ENCODE assay signal across 16 mouse cellular contexts in genomic region chr2:92658293-92659150, GRCm38 (mm10). TPM values are rescaled to one million over a fixed set of nuclear protein-coding genes. Genes with fewer than 3 reads are reported as not detected.
"Had no signal": no experiment of that assay in that cellular context is flagged by ENCODE, and none has a peak within 500 bp of the region (broad histone marks: within the 10 kb centered on the region; RNA-seq: fewer than 3 reads in every experiment).

No protein-coding gene starts in this region.

- H3K36me3 ChIP-seq: kidney, embryonic 15.5 days; limb, embryonic 10.5 days; liver, embryonic 15.5 days; neural tube, embryonic 12.5 days; stomach, embryonic 15.5 days had no signal

- DNase-seq: kidney, adult 2 months; kidney, postnatal 14 days; lung, adult 2 months; right cerebral cortex, postnatal 4 days; spleen, adult 18-20 months; thymus, adult 2 months; thymus, postnatal 25 days had no signal

- ATAC-seq: lung, postnatal 0 days had no signal

- H3K4me1 ChIP-seq: limb, embryonic 10.5 days; liver, embryonic 15.5 days; megakaryocyte, embryonic 14.5 days; neural tube, embryonic 12.5 days; stomach, embryonic 15.5 days had no signal

- H3K9me3 ChIP-seq: kidney, embryonic 15.5 days; liver, embryonic 15.5 days; neural tube, embryonic 12.5 days; stomach, embryonic 15.5 days had no signal

- H3K4me3 ChIP-seq: kidney, embryonic 15.5 days; limb, embryonic 10.5 days; liver, embryonic 15.5 days; megakaryocyte, embryonic 14.5 days; neural tube, embryonic 12.5 days; stomach, embryonic 15.5 days had no signal

- H3K4me2 ChIP-seq: kidney, embryonic 15.5 days; liver, embryonic 11.5 days; liver, embryonic 15.5 days; neural tube, embryonic 12.5 days; stomach, embryonic 15.5 days had no signal

- H3K27me3 ChIP-seq: kidney, embryonic 15.5 days; liver, embryonic 15.5 days; neural tube, embryonic 12.5 days; stomach, embryonic 15.5 days had no signal

- H3K9ac ChIP-seq: kidney, embryonic 15.5 days; liver, embryonic 15.5 days; neural tube, embryonic 12.5 days; stomach, embryonic 15.5 days had no signal

- H3K27ac ChIP-seq: kidney, embryonic 15.5 days; limb, embryonic 10.5 days; liver, embryonic 15.5 days; macrophage; neural tube, embryonic 12.5 days; stomach, embryonic 15.5 days had no signal

RNA-seq across cellular contexts. Expression of gene Chst1, which starts 59.0 kb away (rescaled TPM):
- polyA plus RNA-seq: macrophage had no signal
